Mouse (Mus musculus) embryonic fibroblast, embryonic 13.5 days (primary cell): Measurements from ENCODE around the gene Mamstr. TPM values are rescaled to one million over a fixed set of nuclear protein-coding genes. Genes with fewer than 3 reads are reported as not detected.

Experiments used
- H3K27ac ChIP-seq: 2 replicates; pipeline ENCODE4 v1.5.1; 2012; ENCODE audit warnings: low read length, control low read depth, inconsistent platforms; ENCODE audit not compliant: insufficient read depth
- H3K4me1 ChIP-seq: 2 replicates; pipeline ENCODE4 v1.6.1; 2011; ENCODE audit warnings: low read length; ENCODE audit not compliant: control insufficient read depth, insufficient read depth
- H3K4me3 ChIP-seq: 2 replicates; pipeline ENCODE4 v1.5.1; 2011; ENCODE audit warnings: mild to moderate bottlenecking, control low read depth, low read length; ENCODE audit not compliant: insufficient read depth
- CTCF ChIP-seq: IDR thresholded peaks from 2 replicates; pipeline ENCODE4 v1.5.1; 2011; ENCODE audit warnings: mild to moderate bottlenecking, control low read depth, low read length, moderate library complexity, borderline replicate concordance; ENCODE audit not compliant: insufficient read depth
- POLR2A ChIP-seq: IDR thresholded peaks from 2 replicates; pipeline ENCODE4 v1.6.1; 2011; ENCODE audit warnings: low read depth, mild to moderate bottlenecking, control low read depth, low read length, moderate library complexity
- polyA plus RNA-seq: library from polyadenylated mRNA; stranded (reverse); fragments of >200 nt; gene quantifications from 2 replicates; pipeline ENCODE4 v1.2.4, GENCODE M21; 2011; ENCODE audit warnings: low read depth; ENCODE audit not compliant: missing spikeins, insufficient read length

Gene Mamstr
- polyA plus RNA-seq, 1 experiment = 1.8 TPM

- H3K4me1 ChIP-seq = 0 out of 2 replicates have a peak, but pooled peaks cover 2% of the 10 kb centered on the region
Measured at GRCm38 (mm10) chr7:45609511-45609910, 30.3 kb upstream of the Mamstr start.

DNA sequence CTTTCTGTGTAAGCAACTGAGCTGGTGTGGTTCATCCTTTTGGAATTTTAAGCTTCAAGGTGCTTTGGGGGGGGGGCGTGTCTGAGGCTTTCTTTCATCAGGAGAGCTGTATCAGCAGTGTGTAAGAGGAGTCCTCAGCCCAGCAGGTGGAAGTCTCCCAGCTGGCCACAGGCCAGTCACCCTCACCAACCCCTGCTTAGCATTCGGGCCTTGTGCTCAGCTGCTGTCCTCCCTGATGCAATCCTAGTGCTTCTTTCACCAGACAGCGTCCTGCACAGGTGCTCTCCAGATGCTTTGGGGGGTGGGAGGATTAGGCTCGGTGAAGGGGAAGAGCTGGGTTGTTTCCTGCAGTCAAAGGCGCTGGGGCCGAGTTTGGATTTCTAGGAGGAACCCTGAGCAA lies 23.5 kb upstream of the Mamstr start:
- TF ChIP-seq POLR2A (no peak), CTCF (no peak)
- Histone ChIP-seq H3K4me3 (no peak overlapping the region), H3K4me1 (peaks cover 2% of the 10 kb centered on the region; the same call in 1 of the 2 replicates), H3K27ac (peak overlapping the region; percentile 14; the same call in 1 of the 2 replicates)

More at GRCm38 (mm10) chr7:45609511-45609910, 30.3 kb upstream of the Mamstr start:
- no peak for TF ChIP-seq CTCF
- no peak for TF ChIP-seq POLR2A
- no peak overlapping the region for H3K4me3 ChIP-seq
- no peak overlapping the region for H3K27ac ChIP-seq

- Histone ChIP-seq H3K4me3 (no peak within 1 kb of the TSS), H3K4me1 (peaks cover 2% of the 10 kb centered on the region; the same call in 1 of the 2 replicates), H3K27ac (peak within 1 kb of the TSS; percentile 14; the same call in 1 of the 2 replicates)
- no peak for TF ChIP-seq CTCF
- TF ChIP-seq POLR2A = no peak
Measured at GRCm38 (mm10) chr7:45617042-45617695, 22.6 kb upstream of the Mamstr start, which contains the start of gene Fut1. TSS of gene Fut1 (plus strand) at chr7:45617289.

- no peak for TF ChIP-seq POLR2A
- TF ChIP-seq CTCF = no peak
- Histone ChIP-seq H3K4me1 (peaks cover 2% of the 10 kb centered on the region; the same call in 1 of the 2 replicates), H3K4me3 (no peak overlapping the region), H3K27ac (no peak overlapping the region)
Measured at GRCm38 (mm10) chr7:45618316-45618715, 21.5 kb upstream of the Mamstr start.

- Histone ChIP-seq H3K4me1 (peaks cover 2% of the 10 kb centered on the region; the same call in 1 of the 2 replicates), H3K4me3 (no peak overlapping the region), H3K27ac (no peak overlapping the region)
- TF ChIP-seq CTCF = no peak
Measured at GRCm38 (mm10) chr7:45619592-45619991, 20.2 kb upstream of the Mamstr start.

- H3K4me3 ChIP-seq = no peak within 1 kb of the TSS
- TF ChIP-seq POLR2A = no peak
- TF ChIP-seq CTCF = no peak
- H3K27ac ChIP-seq = no peak within 1 kb of the TSS
- H3K4me1 ChIP-seq = peaks cover 2% of the 10 kb centered on the region; the same call in 1 of the 2 replicates
Measured at GRCm38 (mm10) chr7:45621443-45621842, 18.3 kb upstream of the Mamstr start, which contains the start of gene Izumo1. TSS of gene Izumo1 (plus strand) at chr7:45621811.

- no peak for TF ChIP-seq POLR2A
- TF ChIP-seq CTCF = no peak
- Histone ChIP-seq H3K4me1 (no peaks in the 10 kb centered on the region), H3K4me3 (no peak overlapping the region), H3K27ac (no peak overlapping the region)
Measured at GRCm38 (mm10) chr7:45623507-45623906, 16.3 kb upstream of the Mamstr start.

GRCm38 (mm10) chr7:45624718-45625117 lies 15.1 kb upstream of the Mamstr start:
- Histone ChIP-seq H3K4me1 (no peaks in the 10 kb centered on the region), H3K4me3 (no peak overlapping the region), H3K27ac (no peak overlapping the region)
- TF ChIP-seq CTCF (no peak), POLR2A (no peak)

GRCm38 (mm10) chr7:45625481-45625880 lies 14.3 kb upstream of the Mamstr start:
- Histone ChIP-seq H3K4me3 (no peak overlapping the region), H3K27ac (no peak overlapping the region), H3K4me1 (no peaks in the 10 kb centered on the region)
- no peak for TF ChIP-seq POLR2A
- no peak for TF ChIP-seq CTCF

GRCm38 (mm10) chr7:45626571-45627076 lies 13.2 kb upstream of the Mamstr start:
- TF ChIP-seq POLR2A (no peak), CTCF (no peak)
- Histone ChIP-seq H3K27ac (no peak overlapping the region), H3K4me3 (no peak overlapping the region), H3K4me1 (no peaks in the 10 kb centered on the region)
